Mouse (Mus musculus): ENCODE measurements around the gene Sertad4. TPM values are rescaled to one million over a fixed set of nuclear protein-coding genes. Genes with fewer than 3 reads are reported as not detected.

Sertad4 gene
- 15.7 and 23.9 TPM in 2 replicates for polyA plus RNA-seq (2014; fragmentation: Nextera tagmentation; extraction: Ambion mirVana)

GRCm38 (mm10) chr1:192855474-192856230 lies at the start of gene Sertad4:
Sertad4 (minus strand) TSS chr1:192855756.
- Histone ChIP-seq H3K27ac (ENCODE audit: low read depth, low read length) (peak within 1 kb of the TSS; percentile 94), H3K9ac (ENCODE audit: low read depth, low read length) (peak within 1 kb of the TSS; percentile 89), H3K4me3 (ENCODE audit: low read length) (peak within 1 kb of the TSS; percentile 84), H3K36me3 (ENCODE audit: control insufficient read depth, insufficient read depth, low read length) (no peaks in the 10 kb centered on the region), H3K4me2 (replicated peaks; ENCODE audit: low read depth, low read length) (peak within 1 kb of the TSS; percentile 93), H3K9me3 (ENCODE audit: control insufficient read depth, low read length) (no peaks in the 10 kb centered on the region), H3K4me1 (ENCODE audit: control insufficient read depth, insufficient read depth, low read length) (peaks cover 26% of the 10 kb centered on the region; the same call in 1 of the 2 replicates), H3K27me3 (ENCODE audit: control insufficient read depth, insufficient read depth, low read length) (peaks cover 10% of the 10 kb centered on the region)
- under 1% methylated on average over 46 of the region's 75 CpGs for WGBS
- ATAC-seq (ENCODE audit: low FRiP score, low TSS enrichment), result peak; percentile 81

GRCm38 (mm10) chr1:192901516-192901915 lies 46.0 kb upstream of the Sertad4 start:
- H3K4me2 ChIP-seq (replicated peaks; ENCODE audit: low read depth, low read length), result no peak overlapping the region
- ATAC-seq (ENCODE audit: low FRiP score, low TSS enrichment), result no peak

GRCm38 (mm10) chr1:192900913-192901312 lies 45.4 kb upstream of the Sertad4 start:
- Histone ChIP-seq H3K9ac (ENCODE audit: low read depth, low read length) (no peak overlapping the region), H3K4me3 (ENCODE audit: low read length) (no peak overlapping the region), H3K36me3 (ENCODE audit: control insufficient read depth, insufficient read depth, low read length) (no peaks in the 10 kb centered on the region), H3K4me2 (replicated peaks; ENCODE audit: low read depth, low read length) (no peak overlapping the region), H3K27me3 (ENCODE audit: control insufficient read depth, insufficient read depth, low read length) (no peaks in the 10 kb centered on the region), H3K9me3 (ENCODE audit: control insufficient read depth, low read length) (no peaks in the 10 kb centered on the region), H3K27ac (ENCODE audit: low read depth, low read length) (peak overlapping the region; percentile 52; the same call in 1 of the 2 replicates), H3K4me1 (ENCODE audit: control insufficient read depth, insufficient read depth, low read length) (peaks cover 4% of the 10 kb centered on the region; the same call in 1 of the 2 replicates)
- 16% methylated on average over 3 of the region's 3 CpGs for WGBS
- peak; percentile 84 for ATAC-seq (ENCODE audit: low FRiP score, low TSS enrichment)

More at GRCm38 (mm10) chr1:192901516-192901915, 46.0 kb upstream of the Sertad4 start:
- H3K4me3 ChIP-seq (ENCODE audit: low read length), result no peak overlapping the region
- H3K4me1 ChIP-seq (ENCODE audit: control insufficient read depth, insufficient read depth, low read length), result peaks cover 4% of the 10 kb centered on the region; the same call in 1 of the 2 replicates
- H3K9me3 ChIP-seq (ENCODE audit: control insufficient read depth, low read length), result no peaks in the 10 kb centered on the region
- H3K36me3 ChIP-seq (ENCODE audit: control insufficient read depth, insufficient read depth, low read length), result no peaks in the 10 kb centered on the region
- H3K27ac ChIP-seq (ENCODE audit: low read depth, low read length), result peak overlapping the region; percentile 30; the same call in 1 of the 2 replicates
- H3K9ac ChIP-seq (ENCODE audit: low read depth, low read length), result no peak overlapping the region
- no peaks in the 10 kb centered on the region for H3K27me3 ChIP-seq (ENCODE audit: control insufficient read depth, insufficient read depth, low read length)
- WGBS, result 58% methylated on average over 2 of the region's 2 CpGs

GRCm38 (mm10) chr1:192898742-192899141 lies 43.2 kb upstream of the Sertad4 start:
- Histone ChIP-seq H3K4me2 (replicated peaks; ENCODE audit: low read depth, low read length) (no peak overlapping the region), H3K27ac (ENCODE audit: low read depth, low read length) (no peak overlapping the region), H3K9ac (ENCODE audit: low read depth, low read length) (no peak overlapping the region), H3K9me3 (ENCODE audit: control insufficient read depth, low read length) (no peaks in the 10 kb centered on the region), H3K27me3 (ENCODE audit: control insufficient read depth, insufficient read depth, low read length) (no peaks in the 10 kb centered on the region), H3K36me3 (ENCODE audit: control insufficient read depth, insufficient read depth, low read length) (no peaks in the 10 kb centered on the region), H3K4me1 (ENCODE audit: control insufficient read depth, insufficient read depth, low read length) (peaks cover 4% of the 10 kb centered on the region; the same call in 1 of the 2 replicates), H3K4me3 (ENCODE audit: low read length) (no peak overlapping the region)
- no peak for ATAC-seq (ENCODE audit: low FRiP score, low TSS enrichment)
- WGBS, result 38% methylated on average over 2 of the region's 2 CpGs

GRCm38 (mm10) chr1:192897218-192897617 lies 41.7 kb upstream of the Sertad4 start:
- Histone ChIP-seq H3K9ac (ENCODE audit: low read depth, low read length) (no peak overlapping the region), H3K9me3 (ENCODE audit: control insufficient read depth, low read length) (no peaks in the 10 kb centered on the region), H3K36me3 (ENCODE audit: control insufficient read depth, insufficient read depth, low read length) (no peaks in the 10 kb centered on the region), H3K27ac (ENCODE audit: low read depth, low read length) (no peak overlapping the region), H3K27me3 (ENCODE audit: control insufficient read depth, insufficient read depth, low read length) (no peaks in the 10 kb centered on the region), H3K4me2 (replicated peaks; ENCODE audit: low read depth, low read length) (no peak overlapping the region), H3K4me1 (ENCODE audit: control insufficient read depth, insufficient read depth, low read length) (peaks cover 4% of the 10 kb centered on the region; the same call in 1 of the 2 replicates), H3K4me3 (ENCODE audit: low read length) (no peak overlapping the region)
- no peak for ATAC-seq (ENCODE audit: low FRiP score, low TSS enrichment)
- WGBS, result 65% methylated on average over 10 of the region's 10 CpGs

GRCm38 (mm10) chr1:192896076-192896475 lies 40.5 kb upstream of the Sertad4 start:
- Histone ChIP-seq H3K9me3 (ENCODE audit: control insufficient read depth, low read length) (no peaks in the 10 kb centered on the region), H3K27ac (ENCODE audit: low read depth, low read length) (no peak overlapping the region)
- WGBS, result 88% methylated on average over 3 of the region's 3 CpGs

GRCm38 (mm10) chr1:192890716-192891115 lies 35.2 kb upstream of the Sertad4 start:
- Histone ChIP-seq H3K27ac (ENCODE audit: low read depth, low read length) (no peak overlapping the region), H3K4me1 (ENCODE audit: control insufficient read depth, insufficient read depth, low read length) (no peaks in the 10 kb centered on the region), H3K4me2 (replicated peaks; ENCODE audit: low read depth, low read length) (no peak overlapping the region), H3K9ac (ENCODE audit: low read depth, low read length) (no peak overlapping the region), H3K27me3 (ENCODE audit: control insufficient read depth, insufficient read depth, low read length) (no peaks in the 10 kb centered on the region), H3K36me3 (ENCODE audit: control insufficient read depth, insufficient read depth, low read length) (no peaks in the 10 kb centered on the region), H3K9me3 (ENCODE audit: control insufficient read depth, low read length) (no peaks in the 10 kb centered on the region), H3K4me3 (ENCODE audit: low read length) (no peak overlapping the region)
- no peak for ATAC-seq (ENCODE audit: low FRiP score, low TSS enrichment)
- WGBS, result 64% methylated on average over 3 of the region's 3 CpGs

More at GRCm38 (mm10) chr1:192896076-192896475, 40.5 kb upstream of the Sertad4 start:
- no peak overlapping the region for H3K4me3 ChIP-seq (ENCODE audit: low read length)
- no peak overlapping the region for H3K9ac ChIP-seq (ENCODE audit: low read depth, low read length)
- H3K4me2 ChIP-seq (replicated peaks; ENCODE audit: low read depth, low read length), result no peak overlapping the region
- H3K4me1 ChIP-seq (ENCODE audit: control insufficient read depth, insufficient read depth, low read length), result peaks cover 4% of the 10 kb centered on the region; the same call in 1 of the 2 replicates
- H3K27me3 ChIP-seq (ENCODE audit: control insufficient read depth, insufficient read depth, low read length), result no peaks in the 10 kb centered on the region
- ATAC-seq (ENCODE audit: low FRiP score, low TSS enrichment), result no peak
- H3K36me3 ChIP-seq (ENCODE audit: control insufficient read depth, insufficient read depth, low read length), result no peaks in the 10 kb centered on the region

- no peak for ATAC-seq (ENCODE audit: low FRiP score, low TSS enrichment)
- WGBS, result 70% methylated on average over 2 of the region's 2 CpGs
- no peaks in the 10 kb centered on the region for H3K9me3 ChIP-seq (ENCODE audit: control insufficient read depth, low read length)
Observed at GRCm38 (mm10) chr1:192882617-192883295, 27.2 kb upstream of the Sertad4 start.

GRCm38 (mm10) chr1:192880130-192880529 lies 24.6 kb upstream of the Sertad4 start:
- Histone ChIP-seq H3K4me3 (ENCODE audit: low read length) (no peak overlapping the region), H3K27me3 (ENCODE audit: control insufficient read depth, insufficient read depth, low read length) (no peaks in the 10 kb centered on the region), H3K9me3 (ENCODE audit: control insufficient read depth, low read length) (no peaks in the 10 kb centered on the region), H3K36me3 (ENCODE audit: control insufficient read depth, insufficient read depth, low read length) (no peaks in the 10 kb centered on the region), H3K27ac (ENCODE audit: low read depth, low read length) (no peak overlapping the region), H3K4me1 (ENCODE audit: control insufficient read depth, insufficient read depth, low read length) (no peaks in the 10 kb centered on the region), H3K9ac (ENCODE audit: low read depth, low read length) (no peak overlapping the region), H3K4me2 (replicated peaks; ENCODE audit: low read depth, low read length) (no peak overlapping the region)
- no peak for ATAC-seq (ENCODE audit: low FRiP score, low TSS enrichment)
- 78% methylated on average over 4 of the region's 4 CpGs for WGBS

More at GRCm38 (mm10) chr1:192882617-192883295, 27.2 kb upstream of the Sertad4 start:
- Histone ChIP-seq H3K36me3 (ENCODE audit: control insufficient read depth, insufficient read depth, low read length) (no peaks in the 10 kb centered on the region), H3K9ac (ENCODE audit: low read depth, low read length) (no peak overlapping the region), H3K27me3 (ENCODE audit: control insufficient read depth, insufficient read depth, low read length) (no peaks in the 10 kb centered on the region), H3K27ac (ENCODE audit: low read depth, low read length) (no peak overlapping the region), H3K4me2 (replicated peaks; ENCODE audit: low read depth, low read length) (no peak overlapping the region), H3K4me1 (ENCODE audit: control insufficient read depth, insufficient read depth, low read length) (no peaks in the 10 kb centered on the region), H3K4me3 (ENCODE audit: low read length) (no peak overlapping the region)

Measured in kidney, embryonic 14.5 days (tissue).